Mouse (Mus musculus) lung, embryonic 16.5 days (tissue): ENCODE results near the gene Il1rl1. TPM values are rescaled to one million over a fixed set of nuclear protein-coding genes. Genes with fewer than 3 reads are reported as not detected.

Source experiments
- ATAC-seq: fragments of 200-750 bp; cut with Nextera tagmentation; 2 replicates; pipeline ENCODE4 v1.8.0; 2017; ENCODE audit warnings: low read depth, mild to moderate bottlenecking, moderate library complexity
- H3K27ac ChIP-seq: fragments of 300-500 bp; sonication (generic); 2 replicates; pipeline ENCODE4 v1.5.1; 2014; ENCODE audit warnings: mild to moderate bottlenecking, control low read depth, low read length
- H3K27me3 ChIP-seq: fragments of 300-500 bp; sonication (generic); 2 replicates; pipeline ENCODE4 v1.6.1; 2014; ENCODE audit warnings: low read depth, low read length, mixed read lengths; ENCODE audit not compliant: control insufficient read depth, insufficient read depth
- H3K36me3 ChIP-seq: fragments of 300-500 bp; sonication (generic); 2 replicates; pipeline ENCODE4 v1.6.1; 2014; ENCODE audit warnings: low read length; ENCODE audit not compliant: control insufficient read depth, insufficient read depth
- H3K4me1 ChIP-seq: fragments of 300-500 bp; sonication (generic); replicated peaks from 2 replicates; pipeline ENCODE4 v1.6.1; 2014; ENCODE audit warnings: low read length, mixed read lengths; ENCODE audit not compliant: control insufficient read depth, insufficient read depth
- H3K4me2 ChIP-seq: fragments of 300-500 bp; sonication (generic); 2 replicates; pipeline ENCODE4 v1.6.1; 2014; ENCODE audit warnings: low read depth, low read length, control low read depth
- H3K4me3 ChIP-seq: fragments of 300-500 bp; sonication (generic); 2 replicates; pipeline ENCODE4 v1.5.1; 2014; ENCODE audit warnings: mild to moderate bottlenecking, low read length, control low read depth
- H3K9ac ChIP-seq: fragments of 300-500 bp; sonication (generic); 2 replicates; pipeline ENCODE4 v1.6.1; 2014; ENCODE audit warnings: low read length, control low read depth
- H3K9me3 ChIP-seq: fragments of 300-500 bp; sonication (generic); 2 replicates; pipeline ENCODE4 v1.6.1; 2016; ENCODE audit warnings: low read length; ENCODE audit not compliant: control insufficient read depth
- WGBS: fragments of 180-500 bp; shearing (Covaris S2); extraction: QIAGEN DNeasy Blood & Tissue Kit; methylation state at CpG from one replicate; pipeline ENCODE4 v1.1.7; 2014; 5-methylcytosine and 5-hydroxymethylcytosine counted together
- polyA plus RNA-seq: library from polyadenylated mRNA; unstranded; fragments of >200 nt; fragmentation: Nextera tagmentation; extraction: Ambion mirVana; gene quantifications from 2 replicates; pipeline ENCODE4 v1.2.1, GENCODE M21; 2015

Il1rl1 gene
- polyA plus RNA-seq, 1 experiment from 2014 or later, result 0.36 TPM

DNA sequence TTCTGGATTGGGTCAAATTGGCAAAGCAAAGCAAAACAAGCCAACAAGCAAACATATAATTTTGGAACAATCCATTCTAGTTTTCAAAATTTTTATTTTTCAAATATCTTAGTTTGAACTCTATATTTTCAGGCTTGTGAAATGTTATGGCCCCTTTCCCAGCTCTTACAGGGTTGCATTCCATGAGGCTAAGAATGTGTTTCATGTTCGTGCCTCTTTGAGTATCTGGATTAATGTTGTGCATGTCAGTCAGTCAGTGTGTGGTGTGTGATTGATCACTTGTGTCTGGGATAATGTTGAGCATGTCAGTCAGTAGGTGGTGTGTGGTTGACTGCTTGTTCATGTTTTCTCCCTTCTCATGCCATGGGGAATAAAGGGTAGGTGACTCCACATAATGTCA is 1.5 kb upstream of the Il1rl1 start:
- no peak overlapping the region for H3K9ac ChIP-seq
- H3K27ac ChIP-seq, result no peak overlapping the region
- H3K4me3 ChIP-seq, result no peak overlapping the region
- no peaks in the 10 kb centered on the region for H3K9me3 ChIP-seq
- ATAC-seq, result no peak
- H3K4me1 ChIP-seq, result no peaks in the 10 kb centered on the region
- H3K27me3 ChIP-seq, result no peaks in the 10 kb centered on the region
- no peak overlapping the region for H3K4me2 ChIP-seq
- no peaks in the 10 kb centered on the region for H3K36me3 ChIP-seq
- 45% methylated on average over 1 of the region's 1 CpGs for WGBS

DNA sequence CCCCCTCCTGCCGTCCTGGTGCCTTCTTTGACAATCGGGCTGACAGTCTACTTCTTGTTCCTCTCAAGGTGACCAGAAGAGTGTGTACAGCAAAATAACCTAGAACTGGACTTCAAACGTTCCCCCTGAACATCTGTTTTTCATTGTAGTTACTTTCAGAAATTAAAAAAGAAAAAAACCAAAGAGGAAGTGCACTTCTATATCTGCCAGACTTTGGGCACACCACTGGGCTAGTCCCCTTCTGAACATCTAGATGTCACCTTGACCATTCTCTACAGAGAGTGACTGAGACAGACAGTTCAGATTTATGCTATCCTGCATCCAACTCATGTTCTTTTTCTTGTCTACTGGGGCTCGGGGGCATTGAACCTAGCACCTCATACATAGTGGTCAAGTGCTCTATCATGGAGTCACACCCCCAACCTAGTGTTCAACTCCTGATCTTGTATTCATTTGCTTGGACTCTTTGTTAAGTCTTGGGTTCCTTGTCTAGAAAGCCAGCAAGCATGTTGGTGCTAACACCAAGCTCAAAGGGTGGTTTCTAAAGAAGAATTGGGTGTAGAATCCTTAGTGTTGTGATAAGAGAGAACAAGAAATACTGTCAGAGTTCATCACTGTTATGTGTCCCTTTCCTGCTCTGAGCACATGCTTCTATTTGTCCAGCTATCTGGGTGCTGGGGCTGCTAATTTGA is 919 bp downstream of the Il1rl1 start:
- Histone ChIP-seq H3K4me2 (no peak overlapping the region), H3K27ac (no peak overlapping the region), H3K9ac (no peak overlapping the region), H3K27me3 (no peaks in the 10 kb centered on the region), H3K9me3 (no peaks in the 10 kb centered on the region), H3K4me1 (no peaks in the 10 kb centered on the region), H3K4me3 (no peak overlapping the region), H3K36me3 (no peaks in the 10 kb centered on the region)
- WGBS, result 71% methylated on average over 4 of the region's 4 CpGs
- no peak for ATAC-seq

GRCm38 (mm10) chr1:40432169-40432568 is 2.8 kb downstream of the Il1rl1 start:
- Histone ChIP-seq H3K27me3 (no peaks in the 10 kb centered on the region), H3K9ac (no peak overlapping the region), H3K27ac (no peak overlapping the region), H3K9me3 (no peaks in the 10 kb centered on the region), H3K4me1 (no peaks in the 10 kb centered on the region), H3K4me2 (no peak overlapping the region), H3K36me3 (no peaks in the 10 kb centered on the region), H3K4me3 (no peak overlapping the region)
- WGBS, result 76% methylated on average over 2 of the region's 2 CpGs
- no peak for ATAC-seq

DNA sequence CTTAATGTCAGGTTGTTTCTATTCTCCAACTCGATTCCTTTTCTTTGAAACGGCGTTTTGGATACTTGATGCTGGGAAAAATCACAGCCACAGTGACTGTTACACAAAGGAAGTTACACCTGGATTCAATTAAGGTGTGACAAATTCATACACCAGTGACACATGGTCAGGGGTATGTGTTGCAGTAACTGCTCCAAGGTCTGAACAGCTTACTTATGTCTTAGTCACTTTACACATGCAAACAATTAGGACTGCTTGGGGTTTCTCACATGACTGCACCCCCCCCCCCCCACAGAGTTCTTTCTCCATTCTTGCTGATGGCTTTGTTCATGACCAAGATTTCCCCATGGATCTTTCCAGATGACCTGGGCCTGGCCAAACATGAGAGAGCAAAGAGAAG is 6.6 kb downstream of the Il1rl1 start:
- Histone ChIP-seq H3K9me3 (no peaks in the 10 kb centered on the region), H3K4me1 (no peaks in the 10 kb centered on the region), H3K27ac (no peak overlapping the region), H3K36me3 (no peaks in the 10 kb centered on the region), H3K27me3 (no peaks in the 10 kb centered on the region), H3K9ac (no peak overlapping the region), H3K4me2 (no peak overlapping the region), H3K4me3 (no peak overlapping the region)
- WGBS, result 83% methylated on average over 3 of the region's 3 CpGs
- ATAC-seq, result no peak

GRCm38 (mm10) chr1:40437340-40437739 is 8.0 kb downstream of the Il1rl1 start:
- no peaks in the 10 kb centered on the region for H3K4me1 ChIP-seq
- H3K9ac ChIP-seq, result no peak overlapping the region
- H3K36me3 ChIP-seq, result no peaks in the 10 kb centered on the region
- WGBS, result 73% methylated on average over 2 of the region's 2 CpGs
- H3K4me3 ChIP-seq, result no peak overlapping the region
- no peaks in the 10 kb centered on the region for H3K27me3 ChIP-seq
- ATAC-seq, result no peak
- H3K9me3 ChIP-seq, result no peaks in the 10 kb centered on the region
- no peak overlapping the region for H3K4me2 ChIP-seq
- H3K27ac ChIP-seq, result no peak overlapping the region

GRCm38 (mm10) chr1:40439504-40439903 is 10.1 kb downstream of the Il1rl1 start:
- WGBS, result 56% methylated on average over 8 of the region's 8 CpGs

DNA sequence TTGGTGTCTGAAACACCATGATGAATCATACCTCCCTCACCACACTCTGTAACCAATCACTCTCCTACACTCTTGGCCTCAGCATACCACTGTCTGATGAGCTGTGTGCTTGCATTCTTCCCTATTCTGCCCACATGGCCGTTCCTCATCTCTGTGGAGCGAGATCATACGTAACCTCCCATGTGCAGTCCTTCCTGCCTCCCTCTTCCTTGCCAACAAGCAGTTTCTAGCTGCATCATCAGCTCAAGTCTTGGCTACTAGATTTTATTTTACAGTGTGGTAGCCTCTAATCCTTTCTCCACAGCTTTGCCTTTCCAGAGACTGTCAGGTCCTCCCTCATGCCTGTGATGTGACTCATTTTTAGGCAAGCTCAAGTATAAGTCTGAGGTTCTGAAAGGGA is 15.4 kb downstream of the Il1rl1 start:
- Histone ChIP-seq H3K4me3 (no peak overlapping the region), H3K4me1 (no peaks in the 10 kb centered on the region), H3K9ac (no peak overlapping the region), H3K27ac (no peak overlapping the region), H3K9me3 (no peaks in the 10 kb centered on the region), H3K36me3 (no peaks in the 10 kb centered on the region), H3K27me3 (no peaks in the 10 kb centered on the region), H3K4me2 (no peak overlapping the region)
- ATAC-seq, result no peak
- WGBS, result 74% methylated on average over 3 of the region's 3 CpGs

More at GRCm38 (mm10) chr1:40439504-40439903, 10.1 kb downstream of the Il1rl1 start:
- H3K4me2 ChIP-seq, result no peak overlapping the region
- no peak overlapping the region for H3K27ac ChIP-seq
- H3K9me3 ChIP-seq, result no peaks in the 10 kb centered on the region
- no peaks in the 10 kb centered on the region for H3K27me3 ChIP-seq
- no peak overlapping the region for H3K9ac ChIP-seq
- no peak overlapping the region for H3K4me3 ChIP-seq
- ATAC-seq, result no peak
- no peaks in the 10 kb centered on the region for H3K36me3 ChIP-seq
- H3K4me1 ChIP-seq, result no peaks in the 10 kb centered on the region

DNA sequence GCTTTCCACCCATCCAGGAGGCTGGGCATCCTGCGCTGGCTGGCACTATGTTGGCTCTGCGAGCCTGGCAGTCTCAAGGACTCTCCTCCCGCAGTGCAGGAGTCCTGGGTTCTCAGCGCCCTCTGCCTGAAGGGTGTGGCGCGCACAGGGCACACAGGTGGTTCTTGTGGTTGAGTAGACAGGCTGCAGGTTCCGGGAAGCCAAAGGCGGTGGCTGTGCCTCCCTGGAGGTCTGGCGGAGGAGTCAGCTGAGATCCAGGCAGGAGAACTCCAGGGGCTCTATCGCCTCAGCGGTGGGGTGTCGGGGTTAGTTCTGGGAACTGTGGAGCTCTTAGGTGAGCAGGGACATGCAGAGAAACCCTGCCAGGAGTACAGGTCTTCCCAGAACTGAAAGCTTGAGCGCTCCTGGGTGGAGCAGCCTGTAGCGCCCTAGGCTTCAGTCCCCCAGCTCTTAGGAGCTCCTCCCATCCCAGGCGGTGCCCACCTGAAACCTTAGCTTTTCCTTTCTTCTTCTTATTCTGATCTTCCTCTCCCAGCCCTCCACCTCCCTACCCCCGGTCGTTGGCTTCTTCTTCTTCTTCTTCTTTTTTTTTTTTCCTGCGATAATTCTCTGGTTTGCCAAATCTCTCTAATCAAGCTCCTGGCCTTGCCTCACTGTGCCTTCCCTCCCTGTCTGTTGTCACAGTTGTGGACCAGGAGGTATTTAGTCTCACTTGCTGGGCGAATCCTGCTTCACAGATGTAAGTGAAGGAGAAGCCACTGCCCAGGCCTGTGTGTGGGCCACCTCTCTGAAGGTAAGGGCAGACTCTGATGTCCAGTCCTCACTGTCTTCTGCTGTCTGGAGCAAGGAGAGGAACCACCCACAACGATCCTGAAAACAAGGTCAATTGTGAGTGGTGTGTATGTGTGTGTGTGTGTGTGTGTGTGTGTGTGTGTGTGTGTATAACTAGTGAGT is 36.4 kb downstream of the Il1rl1 start, which contains the start of gene Il18r1:
TSS of gene Il18r1 (plus strand) at position 76 of the 954 bp plus-strand sequence.
- ATAC-seq, result peak; percentile 90
- Histone ChIP-seq H3K4me2 (peak within 1 kb of the TSS; percentile 38), H3K36me3 (no peaks in the 10 kb centered on the region), H3K27ac (peak within 1 kb of the TSS; percentile 80), H3K9me3 (no peaks in the 10 kb centered on the region), H3K4me3 (peak within 1 kb of the TSS; percentile 38), H3K4me1 (no peaks in the 10 kb centered on the region), H3K9ac (peak within 1 kb of the TSS; percentile 53), H3K27me3 (no peaks in the 10 kb centered on the region)
- 30% methylated on average over 20 of the region's 20 CpGs for WGBS

- Histone ChIP-seq H3K4me3 (no peak overlapping the region), H3K9ac (no peak overlapping the region), H3K4me2 (no peak overlapping the region), H3K4me1 (no peaks in the 10 kb centered on the region), H3K27ac (no peak overlapping the region), H3K36me3 (no peaks in the 10 kb centered on the region), H3K9me3 (no peaks in the 10 kb centered on the region), H3K27me3 (no peaks in the 10 kb centered on the region)
- WGBS, result 79% methylated on average over 4 of the region's 4 CpGs
- no peak for ATAC-seq
These were observed 37.9 kb downstream of the Il1rl1 start for GRCm38 (mm10) chr1:40467306-40467705.
